Mouse (Mus musculus): ENCODE data around the gene Rpap3. TPM values are rescaled to one million over a fixed set of nuclear protein-coding genes. Genes with fewer than 3 reads are reported as not detected.

Rpap3 gene
- polyA plus RNA-seq, 1 experiment: 41.7 TPM

DNA sequence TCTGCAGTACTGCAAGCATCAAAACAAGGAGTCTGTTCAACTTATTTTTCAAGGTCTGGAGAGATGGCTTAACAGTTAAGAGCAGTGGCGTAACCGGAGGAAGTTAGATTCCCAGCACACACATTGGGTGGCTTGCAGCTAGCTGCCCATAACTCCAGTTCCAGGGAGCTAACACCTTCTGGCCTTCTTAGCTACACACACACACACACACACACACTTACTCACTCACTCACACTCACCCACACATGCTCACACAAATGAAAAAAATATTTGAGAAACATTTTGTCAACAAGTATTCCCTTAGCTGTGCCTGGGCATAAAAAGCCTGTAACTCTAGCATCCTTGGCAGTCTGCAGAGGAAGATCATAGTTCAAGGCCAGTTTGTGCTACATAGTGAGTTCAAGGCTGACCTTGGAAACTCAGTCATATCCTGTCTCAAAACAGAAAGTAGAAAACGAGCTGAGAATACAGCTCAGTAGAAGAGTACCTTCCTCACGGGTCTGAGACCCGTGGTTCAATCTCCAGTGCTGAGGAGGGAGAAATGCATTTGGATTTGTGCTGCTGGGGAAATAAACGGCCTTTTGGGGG, 19.7 kb upstream of the Rpap3 start:
- Histone ChIP-seq H3K4me3 (ENCODE audit: low read depth, low read length) (no peak overlapping the region), H3K4me1 (ENCODE audit: control insufficient read depth, insufficient read depth, low read length) (no peaks in the 10 kb centered on the region), H3K9ac (ENCODE audit: low read depth, poor library complexity, severe bottlenecking) (no peak overlapping the region), H3K27ac (ENCODE audit: insufficient read depth, low read length) (no peak overlapping the region), H3K9me3 (replicated peaks; ENCODE audit: control insufficient read depth, insufficient read depth, low read length, poor library complexity, severe bottlenecking) (no peaks in the 10 kb centered on the region), H3K27me3 (ENCODE audit: control insufficient read depth, insufficient read depth, low read length, poor library complexity, severe bottlenecking) (no peaks in the 10 kb centered on the region), H3K36me3 (ENCODE audit: control insufficient read depth, insufficient read depth, low read length, poor library complexity, severe bottlenecking) (no peaks in the 10 kb centered on the region)
- TF ChIP-seq POLR2A (IDR thresholded peaks at IDR 0.05; ENCODE audit: insufficient read depth, low read length) (no peak), CTCF (IDR thresholded peaks at IDR 0.05; ENCODE audit: low read depth, low read length) (no peak), EP300 (IDR thresholded peaks at IDR 0.05; ENCODE audit: insufficient read depth, low read depth, low read length) (no peak)

DNA sequence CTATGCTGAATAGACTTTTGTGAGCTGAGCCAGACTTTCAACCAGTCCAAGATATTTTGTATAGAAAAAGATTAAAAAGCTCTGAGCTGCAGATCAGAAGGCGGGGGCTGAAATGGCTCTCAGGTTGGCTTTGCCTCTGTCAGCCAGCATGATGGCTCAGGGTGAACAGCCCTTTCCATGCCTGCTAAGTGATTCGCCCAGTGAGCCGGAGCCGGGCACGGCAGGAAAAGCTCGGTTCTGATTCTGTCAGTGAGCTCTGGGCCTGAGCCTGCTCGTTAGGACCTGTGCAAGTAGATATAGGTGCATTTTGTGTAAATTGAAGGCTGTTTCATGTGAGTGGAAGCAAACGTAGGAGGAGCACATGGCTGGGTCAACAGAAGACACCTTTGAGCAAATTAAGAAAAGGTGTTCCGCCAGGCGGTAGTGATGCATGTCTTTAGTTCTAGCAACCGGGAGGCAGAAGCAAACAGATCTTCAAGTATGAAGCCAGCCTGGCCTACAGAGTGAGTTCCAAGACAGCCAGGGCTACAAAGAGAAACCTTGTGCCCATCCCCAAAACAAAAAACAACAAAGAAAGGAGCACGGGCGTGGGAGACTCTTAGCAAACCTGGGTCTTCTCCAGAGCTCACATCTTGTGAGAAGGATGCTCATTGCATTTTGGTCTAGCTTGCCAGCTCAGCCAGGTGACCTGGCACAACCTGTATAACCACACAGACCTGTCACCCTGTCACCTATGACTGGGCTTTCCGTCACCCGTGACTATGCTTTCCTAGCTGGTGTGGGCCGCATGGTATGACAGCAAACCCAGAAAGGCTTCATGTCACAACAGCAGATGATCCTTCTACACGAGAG, 18.9 kb upstream of the Rpap3 start:
- TF ChIP-seq EP300 (IDR thresholded peaks at IDR 0.05; ENCODE audit: insufficient read depth, low read depth, low read length) (no peak), POLR2A (IDR thresholded peaks at IDR 0.05; ENCODE audit: insufficient read depth, low read length) (no peak), CTCF (IDR thresholded peaks at IDR 0.05; ENCODE audit: low read depth, low read length) (no peak)
- Histone ChIP-seq H3K27ac (ENCODE audit: insufficient read depth, low read length) (no peak overlapping the region), H3K27me3 (ENCODE audit: control insufficient read depth, insufficient read depth, low read length, poor library complexity, severe bottlenecking) (no peaks in the 10 kb centered on the region), H3K9ac (ENCODE audit: low read depth, poor library complexity, severe bottlenecking) (no peak overlapping the region), H3K4me3 (ENCODE audit: low read depth, low read length) (no peak overlapping the region), H3K4me1 (ENCODE audit: control insufficient read depth, insufficient read depth, low read length) (no peaks in the 10 kb centered on the region), H3K36me3 (ENCODE audit: control insufficient read depth, insufficient read depth, low read length, poor library complexity, severe bottlenecking) (no peaks in the 10 kb centered on the region), H3K9me3 (replicated peaks; ENCODE audit: control insufficient read depth, insufficient read depth, low read length, poor library complexity, severe bottlenecking) (no peaks in the 10 kb centered on the region)

DNA sequence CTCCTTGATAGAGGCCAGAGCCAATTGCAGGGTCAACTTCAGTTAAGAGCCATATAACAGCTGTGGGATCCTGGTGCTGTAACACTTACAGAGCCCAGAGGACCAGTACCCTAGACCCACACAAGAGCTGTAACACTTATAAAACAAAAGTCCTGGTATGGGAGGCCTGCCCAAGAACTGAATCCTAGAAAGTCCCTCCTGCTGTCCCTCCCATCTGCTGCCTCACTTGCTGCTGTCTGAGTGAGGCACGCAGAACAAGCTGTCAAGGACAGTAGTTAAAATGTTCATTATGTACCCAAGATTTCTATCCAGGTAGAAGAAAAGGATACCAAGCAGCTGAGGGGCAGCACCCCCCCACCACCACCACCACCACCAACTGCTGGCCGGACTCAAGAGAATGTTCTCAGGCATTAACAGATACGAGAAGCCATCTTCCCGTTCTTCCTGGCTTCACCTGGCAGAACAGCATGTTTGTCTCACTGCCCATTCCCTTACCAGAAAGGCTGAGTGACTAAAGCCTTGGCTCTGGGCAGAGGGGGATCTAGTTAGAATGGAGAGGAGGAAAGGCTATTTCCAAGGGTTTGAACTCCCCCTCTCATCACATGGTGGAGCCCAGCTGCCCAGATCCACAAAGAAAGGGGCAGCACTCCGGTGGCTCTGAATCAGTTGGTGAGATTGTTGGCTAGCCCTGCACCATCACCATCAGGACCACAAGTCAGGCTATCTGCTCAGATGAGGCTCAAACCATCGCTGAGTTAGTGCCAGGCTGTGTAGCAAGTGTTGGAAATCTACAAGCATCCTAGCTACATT, 18.1 kb upstream of the Rpap3 start:
- Histone ChIP-seq H3K27ac (ENCODE audit: insufficient read depth, low read length) (no peak overlapping the region), H3K4me1 (ENCODE audit: control insufficient read depth, insufficient read depth, low read length) (no peaks in the 10 kb centered on the region), H3K9ac (ENCODE audit: low read depth, poor library complexity, severe bottlenecking) (no peak overlapping the region), H3K27me3 (ENCODE audit: control insufficient read depth, insufficient read depth, low read length, poor library complexity, severe bottlenecking) (no peaks in the 10 kb centered on the region), H3K4me3 (ENCODE audit: low read depth, low read length) (no peak overlapping the region), H3K9me3 (replicated peaks; ENCODE audit: control insufficient read depth, insufficient read depth, low read length, poor library complexity, severe bottlenecking) (no peaks in the 10 kb centered on the region), H3K36me3 (ENCODE audit: control insufficient read depth, insufficient read depth, low read length, poor library complexity, severe bottlenecking) (no peaks in the 10 kb centered on the region)
- no peak for TF ChIP-seq CTCF (IDR thresholded peaks at IDR 0.05; ENCODE audit: low read depth, low read length)

DNA sequence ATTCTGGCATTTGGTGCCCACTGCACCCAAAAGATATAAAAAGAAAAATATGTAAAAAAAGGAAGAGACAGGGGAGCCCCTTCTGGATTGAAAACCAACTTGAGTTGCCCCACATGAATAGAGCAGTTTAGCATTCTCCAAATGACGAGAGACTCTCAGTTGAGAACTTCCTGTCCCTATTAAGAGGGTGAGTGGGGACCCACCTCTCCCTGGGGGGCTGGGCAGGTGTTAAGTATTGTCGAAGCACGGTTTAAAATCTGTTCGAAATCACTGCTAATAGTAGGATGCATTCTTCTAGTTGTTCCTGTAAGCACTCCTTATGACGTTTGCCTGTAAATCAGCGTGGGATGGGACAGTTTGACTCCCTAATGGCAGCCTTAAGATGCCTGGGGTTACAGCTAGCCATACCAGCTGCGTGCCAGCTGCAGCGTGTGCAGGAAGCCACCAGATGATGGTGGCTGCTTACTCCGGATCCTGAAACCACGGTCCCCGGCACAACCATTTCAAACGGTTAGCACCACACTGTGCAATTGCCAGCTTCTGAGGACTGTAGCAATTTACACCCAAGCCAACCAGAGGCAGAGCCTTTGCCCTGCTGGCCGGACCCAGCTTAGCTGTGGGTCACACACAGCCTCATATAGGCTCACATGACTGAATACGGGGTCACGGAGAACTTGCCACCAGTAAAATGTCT, 15.5 kb upstream of the Rpap3 start:
- H3K27me3 ChIP-seq (ENCODE audit: control insufficient read depth, insufficient read depth, low read length, poor library complexity, severe bottlenecking): no peaks in the 10 kb centered on the region
- H3K36me3 ChIP-seq (ENCODE audit: control insufficient read depth, insufficient read depth, low read length, poor library complexity, severe bottlenecking): no peaks in the 10 kb centered on the region
- H3K4me1 ChIP-seq (ENCODE audit: control insufficient read depth, insufficient read depth, low read length): no peaks in the 10 kb centered on the region
- H3K9me3 ChIP-seq (replicated peaks; ENCODE audit: control insufficient read depth, insufficient read depth, low read length, poor library complexity, severe bottlenecking): no peaks in the 10 kb centered on the region
- TF ChIP-seq EP300 (IDR thresholded peaks at IDR 0.05; ENCODE audit: insufficient read depth, low read depth, low read length) (no peak), CTCF (IDR thresholded peaks at IDR 0.05; ENCODE audit: low read depth, low read length) (no peak)
- H3K4me3 ChIP-seq (ENCODE audit: low read depth, low read length): no peak overlapping the region
- H3K27ac ChIP-seq (ENCODE audit: insufficient read depth, low read length): no peak overlapping the region
- H3K9ac ChIP-seq (ENCODE audit: low read depth, poor library complexity, severe bottlenecking): no peak overlapping the region

DNA sequence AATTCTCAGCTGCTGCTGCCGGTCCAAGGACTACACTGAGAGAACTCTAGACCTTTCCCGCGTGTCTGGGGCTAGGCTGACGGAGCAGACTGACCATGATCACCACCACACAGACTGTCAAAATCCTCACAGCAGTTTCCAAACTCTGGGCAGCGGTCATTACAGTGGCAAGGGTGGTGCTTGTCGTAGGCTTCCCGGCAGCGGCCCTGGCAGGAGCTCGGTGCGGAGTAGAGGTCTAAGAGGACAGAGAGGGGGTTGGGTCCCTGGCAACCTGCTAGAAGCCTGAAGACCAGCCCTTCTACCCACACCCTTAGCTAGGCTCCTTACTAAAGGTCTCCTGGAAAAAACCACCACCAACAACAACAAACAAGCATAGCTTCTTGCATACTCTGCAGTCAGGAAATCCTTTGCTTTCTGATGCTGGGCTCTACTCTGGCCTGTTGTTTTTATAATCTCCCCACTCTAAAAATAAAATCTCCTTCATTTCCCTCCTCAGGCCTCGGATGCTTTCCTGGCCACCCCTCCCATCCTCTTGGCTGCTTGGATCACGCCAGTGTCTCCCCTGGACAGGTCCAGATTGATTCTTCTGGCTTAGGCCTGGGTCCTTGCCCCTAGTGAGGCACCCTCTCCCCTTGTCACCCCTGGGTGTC, 14.5 kb upstream of the Rpap3 start:
- no peak overlapping the region for H3K27ac ChIP-seq (ENCODE audit: insufficient read depth, low read length)
- no peak for TF ChIP-seq POLR2A (IDR thresholded peaks at IDR 0.05; ENCODE audit: insufficient read depth, low read length)
- no peak overlapping the region for H3K4me3 ChIP-seq (ENCODE audit: low read depth, low read length)
- H3K4me1 ChIP-seq (ENCODE audit: control insufficient read depth, insufficient read depth, low read length): no peaks in the 10 kb centered on the region
- H3K27me3 ChIP-seq (ENCODE audit: control insufficient read depth, insufficient read depth, low read length, poor library complexity, severe bottlenecking): no peaks in the 10 kb centered on the region
- H3K9me3 ChIP-seq (replicated peaks; ENCODE audit: control insufficient read depth, insufficient read depth, low read length, poor library complexity, severe bottlenecking): no peaks in the 10 kb centered on the region
- H3K9ac ChIP-seq (ENCODE audit: low read depth, poor library complexity, severe bottlenecking): no peak overlapping the region
- no peaks in the 10 kb centered on the region for H3K36me3 ChIP-seq (ENCODE audit: control insufficient read depth, insufficient read depth, low read length, poor library complexity, severe bottlenecking)

Measured in ES-Bruce4 (cell line).